Mouse (Mus musculus) cerebellum, adult 11-12 months (tissue): ENCODE results near the gene Scrt2.
"Not testable (repeated sequence)": the region's sequence is repeated elsewhere in the genome, so short reads cannot be mapped to it uniquely, and the experiment has no call there.

ENCODE experiments used
- DNase-seq: peaks from one replicate; pipeline ENCODE4 v3.0.0; 2022

Gene Scrt2

GRCm38 (mm10) chr2:152080685-152081541 is at the start of gene Scrt2:
Scrt2 (plus strand) TSS chr2:152081529.
- peak; percentile 48 for DNase-seq

- no peak for DNase-seq
Observed at GRCm38 (mm10) chr2:152040101-152040500, 41.2 kb upstream of the Scrt2 start.

- no peak for DNase-seq
Observed at GRCm38 (mm10) chr2:152047116-152048002, 34.0 kb upstream of the Scrt2 start.

- DNase-seq, result no peak
Observed at GRCm38 (mm10) chr2:152048003-152048980, 33.0 kb upstream of the Scrt2 start.

GRCm38 (mm10) chr2:152048981-152049441 is 32.3 kb upstream of the Scrt2 start:
- no peak for DNase-seq

GRCm38 (mm10) chr2:152049611-152050270 is 31.6 kb upstream of the Scrt2 start:
- no peak for DNase-seq

GRCm38 (mm10) chr2:152050316-152050715 is 31.0 kb upstream of the Scrt2 start:
- DNase-seq, result no peak

GRCm38 (mm10) chr2:152051985-152052384 is 29.3 kb upstream of the Scrt2 start:
- no peak for DNase-seq

GRCm38 (mm10) chr2:152055406-152055805 is 25.9 kb upstream of the Scrt2 start:
- DNase-seq, result peak; percentile 91

- DNase-seq, result peak; percentile 93
Observed at GRCm38 (mm10) chr2:152056368-152057251, 24.7 kb upstream of the Scrt2 start.

GRCm38 (mm10) chr2:152057252-152057563 is 24.1 kb upstream of the Scrt2 start:
- DNase-seq, result peak; percentile 55

- DNase-seq, result not testable (repeated sequence)
Observed at GRCm38 (mm10) chr2:152062817-152063216, 18.5 kb upstream of the Scrt2 start.

GRCm38 (mm10) chr2:152068660-152069433 is 12.5 kb upstream of the Scrt2 start:
- no peak for DNase-seq

GRCm38 (mm10) chr2:152069434-152069786 is 11.9 kb upstream of the Scrt2 start:
- DNase-seq, result no peak

- DNase-seq, result no peak
Observed at GRCm38 (mm10) chr2:152069941-152070340, 11.4 kb upstream of the Scrt2 start.

GRCm38 (mm10) chr2:152074521-152074920 is 6.8 kb upstream of the Scrt2 start:
- no peak for DNase-seq

GRCm38 (mm10) chr2:152075294-152075889 is 5.9 kb upstream of the Scrt2 start:
- DNase-seq, result peak; percentile 17

- DNase-seq, result no peak
Observed at GRCm38 (mm10) chr2:152077337-152077736, 4.0 kb upstream of the Scrt2 start.

GRCm38 (mm10) chr2:152081641-152082448 is 516 bp downstream of the Scrt2 start:
- peak; percentile 60 for DNase-seq
